Mouse (Mus musculus): ENCODE results near the gene Kif2a. TPM values are rescaled to one million over a fixed set of nuclear protein-coding genes. Genes with fewer than 3 reads are reported as not detected.
"Not testable (repeated sequence)": the region's sequence is repeated elsewhere in the genome, so short reads cannot be mapped to it uniquely, and the experiment has no call there.

Gene Kif2a
- polyA plus RNA-seq, 1 experiment from 2014 or later: 33.2 TPM

GRCm38 (mm10) chr13:106998671-106999070, 23.3 kb downstream of the Kif2a start:
- DNase-seq (ENCODE audit: low spot score) (no peak), ATAC-seq (ENCODE audit: insufficient read depth, low FRiP score, low TSS enrichment) (no peak)
- H3K9me3 ChIP-seq (ENCODE audit: control insufficient read depth, low read length): no peaks in the 10 kb centered on the region
- WGBS: 86% methylated on average over 5 of the region's 5 CpGs
- H3K4me1 ChIP-seq (ENCODE audit: control insufficient read depth, insufficient read depth, low read length): no peaks in the 10 kb centered on the region
- no peaks in the 10 kb centered on the region for H3K27me3 ChIP-seq (ENCODE audit: control insufficient read depth, insufficient read depth, low read length)
- no peak overlapping the region for H3K9ac ChIP-seq (ENCODE audit: low read length)
- no peak overlapping the region for H3K4me3 ChIP-seq (ENCODE audit: low read depth, low read length)
- no peaks in the 10 kb centered on the region; the same call in 1 of the 2 replicates for H3K36me3 ChIP-seq (ENCODE audit: control insufficient read depth, insufficient read depth, low read length)
- H3K27ac ChIP-seq (ENCODE audit: low read depth, low read length): no peak overlapping the region
- no peak overlapping the region for H3K4me2 ChIP-seq (ENCODE audit: low read depth)

- Histone ChIP-seq H3K9ac (ENCODE audit: low read length) (no peak overlapping the region), H3K4me1 (ENCODE audit: control insufficient read depth, insufficient read depth, low read length) (no peaks in the 10 kb centered on the region), H3K36me3 (ENCODE audit: control insufficient read depth, insufficient read depth, low read length) (no peaks in the 10 kb centered on the region; the same call in 1 of the 2 replicates), H3K9me3 (ENCODE audit: control insufficient read depth, low read length) (no peaks in the 10 kb centered on the region), H3K27ac (ENCODE audit: low read depth, low read length) (no peak overlapping the region), H3K27me3 (ENCODE audit: control insufficient read depth, insufficient read depth, low read length) (no peaks in the 10 kb centered on the region), H3K4me3 (ENCODE audit: low read depth, low read length) (no peak overlapping the region), H3K4me2 (ENCODE audit: low read depth) (no peak overlapping the region)
- 89% methylated on average over 2 of the region's 2 CpGs for WGBS
- DNase-seq (ENCODE audit: low spot score): no peak
- no peak for ATAC-seq (ENCODE audit: insufficient read depth, low FRiP score, low TSS enrichment)
Observed at GRCm38 (mm10) chr13:106998026-106998425, 23.9 kb downstream of the Kif2a start.

- not testable (repeated sequence) for H3K4me1 ChIP-seq (ENCODE audit: control insufficient read depth, insufficient read depth, low read length); H3K36me3 ChIP-seq (ENCODE audit: control insufficient read depth, insufficient read depth, low read length); H3K4me3 ChIP-seq (ENCODE audit: low read depth, low read length); ATAC-seq (ENCODE audit: insufficient read depth, low FRiP score, low TSS enrichment); H3K4me2 ChIP-seq (ENCODE audit: low read depth); H3K9ac ChIP-seq (ENCODE audit: low read length); DNase-seq (ENCODE audit: low spot score); H3K27ac ChIP-seq (ENCODE audit: low read depth, low read length); H3K9me3 ChIP-seq (ENCODE audit: control insufficient read depth, low read length); H3K27me3 ChIP-seq (ENCODE audit: control insufficient read depth, insufficient read depth, low read length)
- WGBS: 94% methylated on average over 3 of the region's 4 CpGs
Observed at GRCm38 (mm10) chr13:106997557-106997956, 24.4 kb downstream of the Kif2a start.

- no peak overlapping the region for H3K9ac ChIP-seq (ENCODE audit: low read length)
- 89% methylated on average over 2 of the region's 2 CpGs for WGBS
- H3K36me3 ChIP-seq (ENCODE audit: control insufficient read depth, insufficient read depth, low read length): no peaks in the 10 kb centered on the region; the same call in 1 of the 2 replicates
- ATAC-seq (ENCODE audit: insufficient read depth, low FRiP score, low TSS enrichment) (no peak), DNase-seq (ENCODE audit: low spot score) (no peak)
- H3K27me3 ChIP-seq (ENCODE audit: control insufficient read depth, insufficient read depth, low read length): no peaks in the 10 kb centered on the region
- no peak overlapping the region for H3K4me3 ChIP-seq (ENCODE audit: low read depth, low read length)
- H3K9me3 ChIP-seq (ENCODE audit: control insufficient read depth, low read length): no peaks in the 10 kb centered on the region
- no peaks in the 10 kb centered on the region for H3K4me1 ChIP-seq (ENCODE audit: control insufficient read depth, insufficient read depth, low read length)
- H3K4me2 ChIP-seq (ENCODE audit: low read depth): no peak overlapping the region
- no peak overlapping the region for H3K27ac ChIP-seq (ENCODE audit: low read depth, low read length)
Observed at GRCm38 (mm10) chr13:106996891-106997290, 25.0 kb downstream of the Kif2a start.

- WGBS: 95% methylated on average over 4 of the region's 4 CpGs
- 0 out of 2 replicates have a peak, but pooled peaks cover 2% of the 10 kb centered on the region for H3K36me3 ChIP-seq (ENCODE audit: control insufficient read depth, insufficient read depth, low read length)
- H3K9me3 ChIP-seq (ENCODE audit: control insufficient read depth, low read length): no peaks in the 10 kb centered on the region
- DNase-seq (ENCODE audit: low spot score) (no peak), ATAC-seq (ENCODE audit: insufficient read depth, low FRiP score, low TSS enrichment) (no peak)
- no peak overlapping the region for H3K27ac ChIP-seq (ENCODE audit: low read depth, low read length)
- H3K27me3 ChIP-seq (ENCODE audit: control insufficient read depth, insufficient read depth, low read length): no peaks in the 10 kb centered on the region
- no peak overlapping the region for H3K4me2 ChIP-seq (ENCODE audit: low read depth)
- H3K4me1 ChIP-seq (ENCODE audit: control insufficient read depth, insufficient read depth, low read length): no peaks in the 10 kb centered on the region
- no peak overlapping the region for H3K4me3 ChIP-seq (ENCODE audit: low read depth, low read length)
- H3K9ac ChIP-seq (ENCODE audit: low read length): no peak overlapping the region
Observed at GRCm38 (mm10) chr13:106961496-106961895, 60.4 kb downstream of the Kif2a start.

- DNase-seq (ENCODE audit: low spot score) (no peak), ATAC-seq (ENCODE audit: insufficient read depth, low FRiP score, low TSS enrichment) (no peak)
- Histone ChIP-seq H3K4me3 (ENCODE audit: low read depth, low read length) (no peak overlapping the region), H3K4me1 (ENCODE audit: control insufficient read depth, insufficient read depth, low read length) (no peaks in the 10 kb centered on the region), H3K27me3 (ENCODE audit: control insufficient read depth, insufficient read depth, low read length) (no peaks in the 10 kb centered on the region), H3K9me3 (ENCODE audit: control insufficient read depth, low read length) (no peaks in the 10 kb centered on the region), H3K36me3 (ENCODE audit: control insufficient read depth, insufficient read depth, low read length) (peaks cover 4% of the 10 kb centered on the region; the same call in 1 of the 2 replicates), H3K9ac (ENCODE audit: low read length) (no peak overlapping the region), H3K27ac (ENCODE audit: low read depth, low read length) (no peak overlapping the region), H3K4me2 (ENCODE audit: low read depth) (no peak overlapping the region)
- 84% methylated on average over 3 of the region's 3 CpGs for WGBS
Observed at GRCm38 (mm10) chr13:106960557-106960956, 61.4 kb downstream of the Kif2a start.

- no peak overlapping the region for H3K4me3 ChIP-seq (ENCODE audit: low read depth, low read length)
- H3K27ac ChIP-seq (ENCODE audit: low read depth, low read length): no peak overlapping the region
- no peaks in the 10 kb centered on the region for H3K4me1 ChIP-seq (ENCODE audit: control insufficient read depth, insufficient read depth, low read length)
- no peak for DNase-seq (ENCODE audit: low spot score)
- no peaks in the 10 kb centered on the region for H3K27me3 ChIP-seq (ENCODE audit: control insufficient read depth, insufficient read depth, low read length)
- H3K36me3 ChIP-seq (ENCODE audit: control insufficient read depth, insufficient read depth, low read length): peaks cover 4% of the 10 kb centered on the region; the same call in 1 of the 2 replicates
- H3K4me2 ChIP-seq (ENCODE audit: low read depth): no peak overlapping the region
- H3K9ac ChIP-seq (ENCODE audit: low read length): no peak overlapping the region
- 93% methylated on average over 3 of the region's 3 CpGs for WGBS
- no peak for ATAC-seq (ENCODE audit: insufficient read depth, low FRiP score, low TSS enrichment)
- H3K9me3 ChIP-seq (ENCODE audit: control insufficient read depth, low read length): no peaks in the 10 kb centered on the region
Observed at GRCm38 (mm10) chr13:106958286-106958685, 63.6 kb downstream of the Kif2a start.

- Histone ChIP-seq H3K36me3 (ENCODE audit: control insufficient read depth, insufficient read depth, low read length) (peaks cover 4% of the 10 kb centered on the region; the same call in 1 of the 2 replicates), H3K4me3 (ENCODE audit: low read depth, low read length) (no peak overlapping the region), H3K4me1 (ENCODE audit: control insufficient read depth, insufficient read depth, low read length) (no peaks in the 10 kb centered on the region), H3K4me2 (ENCODE audit: low read depth) (no peak overlapping the region), H3K9me3 (ENCODE audit: control insufficient read depth, low read length) (no peaks in the 10 kb centered on the region), H3K9ac (ENCODE audit: low read length) (no peak overlapping the region), H3K27me3 (ENCODE audit: control insufficient read depth, insufficient read depth, low read length) (no peaks in the 10 kb centered on the region), H3K27ac (ENCODE audit: low read depth, low read length) (no peak overlapping the region)
- no peak for ATAC-seq (ENCODE audit: insufficient read depth, low FRiP score, low TSS enrichment)
- 88% methylated on average over 4 of the region's 4 CpGs for WGBS
- no peak for DNase-seq (ENCODE audit: low spot score)
Observed at GRCm38 (mm10) chr13:106957554-106957953, 64.4 kb downstream of the Kif2a start.

GRCm38 (mm10) chr13:106954880-106955279, 67.0 kb downstream of the Kif2a start:
- WGBS: 94% methylated on average over 3 of the region's 3 CpGs
- Histone ChIP-seq H3K9me3 (ENCODE audit: control insufficient read depth, low read length) (no peaks in the 10 kb centered on the region), H3K36me3 (ENCODE audit: control insufficient read depth, insufficient read depth, low read length) (peaks cover 10% of the 10 kb centered on the region), H3K9ac (ENCODE audit: low read length) (no peak overlapping the region), H3K4me2 (ENCODE audit: low read depth) (no peak overlapping the region), H3K4me3 (ENCODE audit: low read depth, low read length) (no peak overlapping the region), H3K27ac (ENCODE audit: low read depth, low read length) (no peak overlapping the region), H3K27me3 (ENCODE audit: control insufficient read depth, insufficient read depth, low read length) (no peaks in the 10 kb centered on the region), H3K4me1 (ENCODE audit: control insufficient read depth, insufficient read depth, low read length) (no peaks in the 10 kb centered on the region)
- DNase-seq (ENCODE audit: low spot score) (no peak), ATAC-seq (ENCODE audit: insufficient read depth, low FRiP score, low TSS enrichment) (no peak)
